Mouse (Mus musculus) limb, embryonic 14.5 days (tissue): ENCODE data around the gene Gm13212. TPM values are rescaled to one million over a fixed set of nuclear protein-coding genes. Genes with fewer than 3 reads are reported as not detected.
"Not testable (repeated sequence)": the region's sequence is repeated elsewhere in the genome, so short reads cannot be mapped to it uniquely, and the experiment has no call there.

Experiments used
- ATAC-seq: fragments of 200-750 bp; cut with Nextera tagmentation; 2 replicates; pipeline ENCODE4 v1.8.0; 2017; ENCODE audit warnings: low read depth, moderate number of reproducible peaks, moderate TSS enrichment; ENCODE audit not compliant: low FRiP score
- DNase-seq: peaks from one replicate; pipeline ENCODE4 v3.0.0-alpha.2; 2015; ENCODE audit warnings: low spot score
- H3K27ac ChIP-seq: fragments of 300-500 bp; sonication (generic); replicated peaks from 2 replicates; pipeline ENCODE4 v1.5.1; 2014; ENCODE audit warnings: low read depth, mild to moderate bottlenecking, low read length, moderate library complexity, mixed read lengths
- H3K27me3 ChIP-seq: fragments of 300-500 bp; sonication (generic); 2 replicates; pipeline ENCODE4 v1.6.1; 2014; ENCODE audit warnings: low read length, mixed read lengths; ENCODE audit not compliant: control insufficient read depth, insufficient read depth
- H3K36me3 ChIP-seq: fragments of 300-500 bp; sonication (generic); 2 replicates; pipeline ENCODE4 v1.6.1; 2014; ENCODE audit warnings: mild to moderate bottlenecking, low read length, moderate library complexity, mixed read lengths; ENCODE audit not compliant: control insufficient read depth, insufficient read depth
- H3K4me1 ChIP-seq: fragments of 300-500 bp; sonication (generic); 2 replicates; pipeline ENCODE4 v1.6.1; 2014; ENCODE audit warnings: antibody characterized with exemption, low read length, mixed read lengths; ENCODE audit not compliant: control insufficient read depth, insufficient read depth
- H3K4me2 ChIP-seq: fragments of 300-500 bp; sonication (generic); replicated peaks from 2 replicates; pipeline ENCODE4 v1.6.1; 2014; ENCODE audit warnings: low read depth, mild to moderate bottlenecking, low read length, moderate library complexity; ENCODE audit not compliant: severe bottlenecking
- H3K4me3 ChIP-seq: fragments of 300-500 bp; sonication (generic); replicated peaks from 2 replicates; pipeline ENCODE4 v1.5.1; 2014; ENCODE audit warnings: low read length
- H3K9ac ChIP-seq: fragments of 300-500 bp; sonication (generic); 2 replicates; pipeline ENCODE4 v1.6.1; 2014; ENCODE audit warnings: mild to moderate bottlenecking, low read depth, low read length, moderate library complexity; ENCODE audit not compliant: severe bottlenecking
- H3K9me3 ChIP-seq: fragments of 300-500 bp; sonication (generic); 2 replicates; pipeline ENCODE4 v1.6.1; 2016; ENCODE audit warnings: low read length; ENCODE audit not compliant: control insufficient read depth
- POLR2A ChIP-seq: fragments of 200-500 bp; IDR thresholded peaks from 2 replicates; pipeline ENCODE4 v1.8.0; 2012; ENCODE audit warnings: inconsistent platforms, mild to moderate bottlenecking, moderate library complexity, borderline replicate concordance; ENCODE audit not compliant: insufficient read depth, insufficient read length; ENCODE audit errors: extremely low read depth
- WGBS: fragments of 180-500 bp; shearing (Covaris S2); extraction: QIAGEN DNeasy Blood & Tissue Kit; methylation state at CpG from one replicate; pipeline ENCODE4 v1.1.7; 2014; 5-methylcytosine and 5-hydroxymethylcytosine counted together
- polyA plus RNA-seq, 2 experiments: library from polyadenylated mRNA; depleted of rRNA in 1 of 2; stranded (reverse) in 1 of 2; unstranded in 1 of 2; fragments of >200 nt; fragmentation: Nextera tagmentation in 1 of 2; extraction: Ambion mirVana in 1 of 2; gene quantifications; 2 replicates each; pipeline versions ENCODE4 v1.2.1 to v1.2.3; 2012 to 2014

The Gm13212 gene
- polyA plus RNA-seq (2012; rRNA removed) (0.51 and 1.6 TPM in 2 replicates), polyA plus RNA-seq (2014; fragmentation: Nextera tagmentation; extraction: Ambion mirVana) (2.1 and 3.1 TPM in 2 replicates)

GRCm38 (mm10) chr4:145585078-145585477 is at the start of gene Gm13212:
TSS of gene Gm13212 (plus strand) at chr4:145585166.
- not testable (repeated sequence) for H3K9me3 ChIP-seq, H3K9ac ChIP-seq, ATAC-seq, H3K27me3 ChIP-seq, H3K27ac ChIP-seq, H3K36me3 ChIP-seq, H3K4me1 ChIP-seq
- Histone ChIP-seq H3K4me2 (peak within 1 kb of the TSS; percentile 34; the same call in 1 of the 2 replicates), H3K4me3 (peak within 1 kb of the TSS; percentile 26)
- WGBS, result 19% methylated on average over 11 of the region's 11 CpGs
- peak; percentile 39 for DNase-seq

- not testable (repeated sequence) for H3K4me3 ChIP-seq, DNase-seq, H3K27me3 ChIP-seq, H3K4me1 ChIP-seq, H3K36me3 ChIP-seq, ATAC-seq, H3K4me2 ChIP-seq, H3K9me3 ChIP-seq, H3K27ac ChIP-seq, H3K9ac ChIP-seq
- 85% methylated on average over 5 of the region's 5 CpGs for WGBS
Measured at GRCm38 (mm10) chr4:145543861-145544260, 41.1 kb upstream of the Gm13212 start.

GRCm38 (mm10) chr4:145545106-145545505 is 39.9 kb upstream of the Gm13212 start:
- not testable (repeated sequence) for H3K4me2 ChIP-seq, H3K4me1 ChIP-seq, H3K9ac ChIP-seq, DNase-seq, H3K36me3 ChIP-seq, H3K9me3 ChIP-seq, H3K4me3 ChIP-seq, ATAC-seq, H3K27me3 ChIP-seq, H3K27ac ChIP-seq
- WGBS, result 23% methylated on average over 2 of the region's 2 CpGs

GRCm38 (mm10) chr4:145545734-145546349 is 39.1 kb upstream of the Gm13212 start:
- 73% methylated on average over 6 of the region's 6 CpGs for WGBS
- not testable (repeated sequence) for H3K4me2 ChIP-seq, H3K4me3 ChIP-seq, H3K9me3 ChIP-seq, ATAC-seq, DNase-seq, H3K36me3 ChIP-seq, H3K27me3 ChIP-seq, H3K9ac ChIP-seq, H3K27ac ChIP-seq, H3K4me1 ChIP-seq

- H3K9me3 ChIP-seq, H3K4me1 ChIP-seq, ATAC-seq, H3K4me2 ChIP-seq, H3K9ac ChIP-seq, H3K27ac ChIP-seq, DNase-seq, H3K27me3 ChIP-seq, H3K36me3 ChIP-seq, H3K4me3 ChIP-seq: not testable (repeated sequence)
- 90% methylated on average over 3 of the region's 3 CpGs for WGBS
Measured at GRCm38 (mm10) chr4:145546477-145546876, 38.5 kb upstream of the Gm13212 start.

- no peak for DNase-seq
- TF ChIP-seq POLR2A, result no peak
- Histone ChIP-seq H3K4me3 (no peak overlapping the region), H3K9ac (no peak overlapping the region), H3K36me3 (no peaks in the 10 kb centered on the region), H3K4me1 (no peaks in the 10 kb centered on the region), H3K27ac (no peak overlapping the region), H3K27me3 (no peaks in the 10 kb centered on the region), H3K9me3 (peaks cover 7% of the 10 kb centered on the region; the same call in 1 of the 2 replicates), H3K4me2 (no peak overlapping the region)
- 60% methylated on average over 1 of the region's 1 CpGs for WGBS
- ATAC-seq, result no peak
Measured at GRCm38 (mm10) chr4:145556680-145557079, 28.3 kb upstream of the Gm13212 start.
